Mouse (Mus musculus) MEL (cell line): Measurements from ENCODE around the gene Ppp6r3. TPM values are rescaled to one million over a fixed set of nuclear protein-coding genes. Genes with fewer than 3 reads are reported as not detected.

Source experiments
- DNase-seq: peaks from one replicate; pipeline ENCODE4 v3.0.0; 2011; ENCODE audit warnings: low read depth, low spot score
- H3K27ac ChIP-seq: 2 replicates; pipeline ENCODE4 v1.5.1; 2012; ENCODE audit warnings: low read depth, mild to moderate bottlenecking, control low read depth, low read length, moderate library complexity; ENCODE audit not compliant: control insufficient read depth
- H3K27me3 ChIP-seq, 2 experiments: fragments of 150-350 bp in 1 of 2; sonication (generic) in 1 of 2; 2 replicates each; pipeline ENCODE4 v1.6.1; 2012; ENCODE audit warnings: low read length in 2 of 2, mild to moderate bottlenecking in 2 of 2, improper control_type of control experiment in 1 of 2, moderate library complexity in 1 of 2; ENCODE audit not compliant: insufficient read depth in 2 of 2, control insufficient read depth in 1 of 2
- H3K36me3 ChIP-seq, 2 experiments: 2 replicates each; pipeline ENCODE4 v1.6.1; 2012 to 2014; ENCODE audit warnings: low read length in 2 of 2, improper control_type of control experiment in 1 of 2, inconsistent platforms in 1 of 2, mild to moderate bottlenecking in 1 of 2; ENCODE audit not compliant: insufficient read depth in 2 of 2, control insufficient read depth in 1 of 2
- H3K4me1 ChIP-seq, 2 experiments: fragments of 150-350 bp in 1 of 2; sonication (generic) in 1 of 2; 2 replicates each; pipeline ENCODE4 v1.6.1; 2012; ENCODE audit warnings: low read length in 2 of 2, improper control_type of control experiment in 1 of 2, mild to moderate bottlenecking in 1 of 2; ENCODE audit not compliant: insufficient read depth in 2 of 2, control insufficient read depth in 1 of 2
- H3K4me3 ChIP-seq, 2 experiments: fragments of 150-350 bp in 1 of 2; sonication (generic) in 1 of 2; 2 replicates each; pipeline ENCODE4 v1.5.1; 2012; ENCODE audit warnings: low read depth in 2 of 2, low read length in 2 of 2, mild to moderate bottlenecking in 2 of 2, moderate library complexity in 2 of 2, control low read depth in 1 of 2, improper control_type of control experiment in 1 of 2; ENCODE audit not compliant: control insufficient read depth in 1 of 2, insufficient read depth in 1 of 2
- H3K79me2 ChIP-seq: 2 replicates; pipeline ENCODE4 v1.6.1; 2012; ENCODE audit warnings: mild to moderate bottlenecking, low read length, moderate library complexity; ENCODE audit not compliant: control insufficient read depth, poor library complexity, insufficient read depth
- H3K9ac ChIP-seq: 2 replicates; pipeline ENCODE4 v1.6.1; 2012; ENCODE audit warnings: low read depth, mild to moderate bottlenecking, control low read depth, low read length, moderate library complexity; ENCODE audit not compliant: control insufficient read depth, poor library complexity, severe bottlenecking
- H3K9me3 ChIP-seq: fragments of 150-350 bp; sonication (generic); replicated peaks from 2 replicates; pipeline ENCODE4 v1.6.1; 2012; ENCODE audit warnings: mild to moderate bottlenecking, low read length, improper control_type of control experiment, moderate library complexity; ENCODE audit not compliant: insufficient read depth
- BHLHE40 ChIP-seq: IDR thresholded peaks from 2 replicates; pipeline ENCODE4 v1.6.1; 2012; ENCODE audit warnings: low read depth, mild to moderate bottlenecking, inconsistent platforms, low read length, improper control_type of control experiment, borderline replicate concordance
- CHD1 ChIP-seq: IDR thresholded peaks from 2 replicates; pipeline ENCODE4 v1.6.1; 2012; ENCODE audit warnings: low read depth, mild to moderate bottlenecking, inconsistent platforms, low read length, improper control_type of control experiment
- CTCF ChIP-seq, 3 experiments: IDR thresholded peaks in 2 of 3; conservative IDR thresholded peaks in 1 of 3; 2 replicates each; pipeline ENCODE4 v1.5.1; 2011 to 2012; ENCODE audit warnings: low read length in 3 of 3, low read depth in 2 of 3, mild to moderate bottlenecking in 2 of 3, improper control_type of control experiment in 1 of 3, inconsistent platforms in 1 of 3, mixed read lengths in 1 of 3, moderate library complexity in 1 of 3; ENCODE audit not compliant: control insufficient read depth in 1 of 3, insufficient read depth in 1 of 3, poor library complexity in 1 of 3, severe bottlenecking in 1 of 3
- EP300 ChIP-seq, 2 experiments: IDR thresholded peaks; 2 replicates each; pipeline ENCODE4 v1.6.1; 2011; ENCODE audit warnings: improper control_type of control experiment in 2 of 2, low read length in 2 of 2, low read depth in 1 of 2, mild to moderate bottlenecking in 1 of 2
- ETS1 ChIP-seq: IDR thresholded peaks from 2 replicates; pipeline ENCODE4 v1.6.1; 2012; ENCODE audit warnings: low read depth, mild to moderate bottlenecking, inconsistent platforms, low read length, improper control_type of control experiment, moderate library complexity
- JUND ChIP-seq: IDR thresholded peaks from 2 replicates; pipeline ENCODE4 v1.6.1; 2011; ENCODE audit warnings: low read depth, mild to moderate bottlenecking, improper control_type of control experiment, low read length
- KAT2A ChIP-seq: conservative IDR thresholded peaks from 2 replicates; pipeline ENCODE4 v1.6.1; 2012; ENCODE audit warnings: low read depth, low read length, improper control_type of control experiment, inconsistent platforms
- MEF2A ChIP-seq: IDR thresholded peaks from 2 replicates; pipeline ENCODE4 v1.6.1; 2014; ENCODE audit warnings: low read depth, mild to moderate bottlenecking, inconsistent platforms, low read length, improper control_type of control experiment; ENCODE audit not compliant: poor library complexity, insufficient replicate concordance, severe bottlenecking; ENCODE audit errors: extremely low read depth
- MYB ChIP-seq: IDR thresholded peaks from 2 replicates; pipeline ENCODE4 v1.6.1; 2011; ENCODE audit warnings: mild to moderate bottlenecking, low read depth, low read length, improper control_type of control experiment
- NELFE ChIP-seq: IDR thresholded peaks from 2 replicates; pipeline ENCODE4 v1.6.1; 2011; ENCODE audit warnings: low read depth, low read length, improper control_type of control experiment
- POLR2AphosphoS2 ChIP-seq: IDR thresholded peaks from 2 replicates; pipeline ENCODE4 v1.6.1; 2011; ENCODE audit warnings: low read length, improper control_type of control experiment
- RCOR1 ChIP-seq: IDR thresholded peaks from 2 replicates; pipeline ENCODE4 v1.6.1; 2012; ENCODE audit warnings: low read depth, mild to moderate bottlenecking, inconsistent platforms, low read length, improper control_type of control experiment
- SMC3 ChIP-seq: IDR thresholded peaks from 2 replicates; pipeline ENCODE4 v1.6.1; 2011; ENCODE audit warnings: low read depth, low read length, improper control_type of control experiment
- TAL1 ChIP-seq: IDR thresholded peaks from 2 replicates; pipeline ENCODE4 v1.6.1; 2012; ENCODE audit warnings: mild to moderate bottlenecking, inconsistent platforms, low read length, moderate library complexity, mixed read lengths
- TCF12 ChIP-seq: IDR thresholded peaks from 2 replicates; pipeline ENCODE4 v1.6.1; 2014; ENCODE audit warnings: low read depth, mild to moderate bottlenecking, inconsistent platforms, low read length, improper control_type of control experiment, moderate library complexity
- UBTF ChIP-seq: IDR thresholded peaks from 2 replicates; pipeline ENCODE4 v1.6.1; 2012; ENCODE audit warnings: low read depth, mild to moderate bottlenecking, inconsistent platforms, low read length, improper control_type of control experiment, moderate library complexity, borderline replicate concordance; ENCODE audit not compliant: insufficient read depth
- USF2 ChIP-seq, 2 experiments: IDR thresholded peaks; 2 replicates each; pipeline ENCODE4 v1.6.1; 2011 to 2012; ENCODE audit warnings: improper control_type of control experiment in 2 of 2, low read length in 2 of 2, borderline replicate concordance in 1 of 2, inconsistent platforms in 1 of 2, low read depth in 1 of 2, mild to moderate bottlenecking in 1 of 2; ENCODE audit not compliant: insufficient read depth in 1 of 2
- ZKSCAN1 ChIP-seq: IDR thresholded peaks from 2 replicates; pipeline ENCODE4 v1.6.1; 2012; ENCODE audit warnings: low read depth, mild to moderate bottlenecking, inconsistent platforms, low read length, improper control_type of control experiment, moderate library complexity
- polyA plus RNA-seq, 2 experiments: library from polyadenylated mRNA; stranded (reverse) in 1 of 2; unstranded in 1 of 2; fragments of >175 nt in 1 of 2; fragments of >200 nt in 1 of 2; gene quantifications; 2 replicates each; pipeline versions ENCODE4 v1.2.1 to v1.2.4; 2012; ENCODE audit warnings: low replicate concordance in 2 of 2, low read depth in 1 of 2; ENCODE audit not compliant: insufficient read length in 2 of 2, insufficient read depth in 1 of 2, missing spikeins in 1 of 2
- total RNA-seq: library from RNA; depleted of rRNA; stranded (reverse); fragments of 300-350 nt; gene quantifications from 2 replicates; pipeline ENCODE4 v1.2.3, GENCODE M21; 2012

Gene Ppp6r3
- total and polyA plus RNA-seq, 3 experiments, result 49.4 to 135 (median 70.0) TPM

GRCm38 (mm10) chr19:3497216-3497615, 78.3 kb downstream of the Ppp6r3 start (continued):
- TF ChIP-seq UBTF (no peak), ETS1 (no peak)

GRCm38 (mm10) chr19:3489826-3490225, 85.7 kb downstream of the Ppp6r3 start:
- no peak overlapping the region for H3K27ac ChIP-seq
- peaks cover 0 to 30% of the 10 kb centered on the region in 2 experiments; a peak in 2 of 4 replicates for H3K36me3 ChIP-seq

DNA sequence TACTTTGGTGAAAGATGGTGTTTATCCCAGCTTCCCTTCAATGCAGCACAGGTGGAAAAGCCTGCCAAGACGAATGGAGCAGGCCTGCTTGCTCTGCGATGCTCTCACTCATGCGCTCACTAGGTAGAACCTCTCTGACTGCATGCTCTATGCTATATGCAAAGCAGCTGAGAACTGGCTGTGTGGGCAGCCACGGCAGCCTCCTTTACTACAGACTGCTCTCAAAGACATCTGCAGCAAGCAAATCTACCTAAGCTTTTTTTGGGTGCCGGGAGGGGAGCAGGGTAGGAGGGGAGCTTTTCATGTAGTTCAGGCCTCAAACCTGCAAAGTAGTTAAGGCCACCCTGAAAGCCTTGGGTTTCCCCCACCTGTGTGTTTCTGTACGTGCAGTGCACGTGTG, 92.7 kb downstream of the Ppp6r3 start:
- TF ChIP-seq KAT2A (no peak), NELFE (no peak), POLR2AphosphoS2 (no peak), MYB (no peak), TCF12 (no peak), RCOR1 (no peak)
- Histone ChIP-seq H3K27me3 (no peaks in the 10 kb centered on the region), H3K9me3 (no peaks in the 10 kb centered on the region), H3K4me3 (no peak overlapping the region), H3K79me2 (no peaks in the 10 kb centered on the region), H3K4me1 (no peaks in the 10 kb centered on the region), H3K27ac (no peak overlapping the region), H3K36me3 (peaks cover 0 to 32% of the 10 kb centered on the region in 2 experiments; a peak in 2 of 4 replicates), H3K9ac (no peak overlapping the region)
- no peak for DNase-seq

More at GRCm38 (mm10) chr19:3489826-3490225, 85.7 kb downstream of the Ppp6r3 start:
- TF ChIP-seq CHD1 (no peak), JUND (no peak), TAL1 (no peak), MEF2A (no peak), EP300 (IDR thresholded peaks at IDR 0.05; ENCODE audit: low read depth in 1 of 2, low read length in 2 of 2) (no peak), POLR2AphosphoS2 (no peak), CTCF (IDR thresholded peaks at IDR 0.05 in 2 of 3, conservative IDR thresholded peaks at IDR 0.05 in 1 of 3; ENCODE audit: control insufficient read depth in 1 of 3, insufficient read depth in 1 of 3, low read depth in 2 of 3, low read length in 3 of 3, poor library complexity in 1 of 3, severe bottlenecking in 1 of 3) (no peak), BHLHE40 (no peak), SMC3 (no peak), ZKSCAN1 (no peak), USF2 (IDR thresholded peaks at IDR 0.05; ENCODE audit: borderline replicate concordance in 1 of 2, insufficient read depth in 1 of 2, low read depth in 1 of 2, low read length in 2 of 2) (no peak)
- TF ChIP-seq, all 39 proteins: peak for 0
- no peak overlapping the region for H3K9ac ChIP-seq
- no peaks in the 10 kb centered on the region for H3K27me3 ChIP-seq
- no peak for DNase-seq
- H3K4me1 ChIP-seq, result no peaks in the 10 kb centered on the region
- H3K79me2 ChIP-seq, result no peaks in the 10 kb centered on the region
- no peaks in the 10 kb centered on the region for H3K9me3 ChIP-seq
- H3K4me3 ChIP-seq, result no peak overlapping the region
